ENCODE assay signal across 9 mouse cellular contexts in the genomic region with DNA sequence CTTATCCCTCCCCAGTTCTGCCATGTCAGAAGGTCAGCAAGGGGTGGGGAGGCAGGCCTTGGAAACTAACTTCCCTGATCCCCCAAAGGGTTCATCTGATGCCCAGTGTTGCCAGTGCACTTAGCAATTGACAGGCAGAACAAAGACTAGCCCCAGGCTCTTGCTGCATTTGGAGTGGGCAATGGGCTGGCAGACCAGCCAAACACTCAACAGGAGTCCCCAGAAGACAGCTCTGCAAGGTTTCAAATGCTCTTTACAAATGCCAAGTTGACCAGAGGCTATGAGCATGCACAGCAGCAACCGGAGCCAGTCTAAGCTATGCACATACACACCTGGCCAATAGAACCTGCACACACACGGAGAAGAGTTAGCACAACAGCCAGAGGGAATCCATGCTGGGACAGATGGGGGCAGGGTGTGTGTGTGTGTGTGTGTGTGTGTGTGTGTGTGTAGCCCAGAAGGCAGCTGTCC. TPM values are rescaled to one million over a fixed set of nuclear protein-coding genes. Genes with fewer than 3 reads are reported as not detected.
A peak's percentile ranks its signal among the peaks of the same experiment; 100 is the strongest.
DNase-seq lines count a peak whose midpoint lies in the region; ATAC-seq lines count a peak whose summit lies in the region.
"Had no signal": no experiment of that assay in that cellular context is flagged by ENCODE, and none has a peak within 500 bp of the region (broad histone marks: within the 10 kb centered on the region; RNA-seq: fewer than 3 reads in every experiment).

No protein-coding gene starts in this region.

- peaks cover 32% of the 10 kb centered on the region for H3K4me1 ChIP-seq in hindbrain, embryonic 15.5 days (replicated peaks)
- no peaks in the 10 kb centered on the region for H3K4me1 ChIP-seq in hindbrain, embryonic 11.5 days (replicated peaks; ENCODE audit: control insufficient read depth, insufficient read depth, low read length)
- peaks cover 23% of the 10 kb centered on the region for H3K4me1 ChIP-seq in limb, embryonic 13.5 days

- H3K9ac ChIP-seq in hindbrain, embryonic 15.5 days: no peak overlapping the region
- no peak overlapping the region for H3K9ac ChIP-seq in hindbrain, embryonic 11.5 days (ENCODE audit: low read depth, low read length)
- H3K9ac ChIP-seq in limb, embryonic 13.5 days: no peak overlapping the region
- H3K9ac ChIP-seq: liver, embryonic 15.5 days had no signal

- peak overlapping the region; percentile 68 for H3K27ac ChIP-seq in hindbrain, embryonic 15.5 days (replicated peaks)
- no peak overlapping the region for H3K27ac ChIP-seq in hindbrain, embryonic 11.5 days (ENCODE audit: low read depth, low read length)
- peak overlapping the region; percentile 87 for H3K27ac ChIP-seq in limb, embryonic 13.5 days
- H3K27ac ChIP-seq: liver, embryonic 15.5 days had no signal

- H3K4me3 ChIP-seq in hindbrain, embryonic 15.5 days: no peak overlapping the region
- no peak overlapping the region for H3K4me3 ChIP-seq in hindbrain, embryonic 11.5 days (ENCODE audit: low read depth, low read length)
- H3K4me3 ChIP-seq in limb, embryonic 13.5 days: no peak overlapping the region
- H3K4me3 ChIP-seq: liver, embryonic 15.5 days had no signal

- peak; percentile 7 for DNase-seq in adrenal gland, postnatal 10 days
- DNase-seq in adrenal gland, adult 2 months: no peak
- DNase-seq in hindbrain, embryonic 11.5 days (ENCODE audit: low spot score): no peak
- peak; percentile 32 to 34 for DNase-seq in cerebellum, postnatal 25 days
- DNase-seq in thymus, postnatal 14 days: no peak
- no peak for DNase-seq in adipocyte (ENCODE audit: low spot score)

- H3K4me2 ChIP-seq in hindbrain, embryonic 15.5 days: no peak overlapping the region
- H3K4me2 ChIP-seq in hindbrain, embryonic 11.5 days (replicated peaks; ENCODE audit: low read depth, low read length): no peak overlapping the region
- peak overlapping the region; percentile 28; the same call in 1 of the 2 replicates for H3K4me2 ChIP-seq in limb, embryonic 13.5 days (replicated peaks)
- H3K4me2 ChIP-seq: liver, embryonic 15.5 days had no signal

- no peaks in the 10 kb centered on the region for H3K36me3 ChIP-seq in hindbrain, embryonic 15.5 days
- H3K36me3 ChIP-seq in hindbrain, embryonic 11.5 days (ENCODE audit: control insufficient read depth, insufficient read depth, low read length): no peaks in the 10 kb centered on the region
- H3K36me3 ChIP-seq in limb, embryonic 13.5 days: no peaks in the 10 kb centered on the region
- H3K36me3 ChIP-seq: liver, embryonic 15.5 days had no signal

- no peaks in the 10 kb centered on the region for H3K27me3 ChIP-seq in hindbrain, embryonic 15.5 days
- no peaks in the 10 kb centered on the region for H3K27me3 ChIP-seq in hindbrain, embryonic 11.5 days (ENCODE audit: control insufficient read depth, insufficient read depth, low read length)
- H3K27me3 ChIP-seq in limb, embryonic 13.5 days: no peaks in the 10 kb centered on the region
- H3K27me3 ChIP-seq: liver, embryonic 15.5 days had no signal

- WGBS in hindbrain, embryonic 15.5 days: 56% methylated on average over 2 of the region's 2 CpGs
- WGBS in hindbrain, embryonic 11.5 days: 84% methylated on average over 2 of the region's 2 CpGs
- 69% methylated on average over 2 of the region's 2 CpGs for whole genome bisulfite sequencing in limb, embryonic 13.5 days

- no peaks in the 10 kb centered on the region for H3K9me3 ChIP-seq in hindbrain, embryonic 15.5 days
- H3K9me3 ChIP-seq in hindbrain, embryonic 11.5 days (ENCODE audit: control insufficient read depth, low read length): no peaks in the 10 kb centered on the region
- 0 out of 2 replicates have a peak, but pooled peaks cover 4% of the 10 kb centered on the region for H3K9me3 ChIP-seq in limb, embryonic 13.5 days
- H3K9me3 ChIP-seq: liver, embryonic 15.5 days had no signal

- ATAC-seq in hindbrain, embryonic 15.5 days (ENCODE audit: low FRiP score, low read depth): peak; percentile 55
- no peak for ATAC-seq in hindbrain, embryonic 11.5 days (ENCODE audit: low FRiP score)
- no peak for ATAC-seq in limb, embryonic 13.5 days (ENCODE audit: low FRiP score, low read depth)

RNA-seq across cellular contexts. Expression of gene Mgat4a, which starts 27.8 kb away (rescaled TPM):
- 10 to 100 TPM in 1 of 2 experiments, 1 to 10 TPM in 1; 9.7 to 11.4 TPM for total RNA-seq in adrenal gland, postnatal 10 days (2021)
- total RNA-seq in adrenal gland, adult 2 months (2021): 1 to 10 TPM; 5.5 to 9.0 TPM
- polyA plus RNA-seq in adrenal gland, adult 2 months (2012; rRNA removed): 1.4 and 1.6 TPM in 2 replicates
- polyA plus RNA-seq in hindbrain, embryonic 15.5 days (2015; fragmentation: Nextera tagmentation; extraction: Ambion mirVana): 9.3 and 12.6 TPM in 2 replicates
- polyA plus RNA-seq in hindbrain, embryonic 11.5 days (2014; fragmentation: Nextera tagmentation; extraction: Ambion mirVana): 4.4 and 8.7 TPM in 2 replicates
- polyA plus RNA-seq in limb, embryonic 13.5 days (2015; fragmentation: Nextera tagmentation; extraction: Ambion mirVana): 4.4 and 5.7 TPM in 2 replicates

Comparison
In these comparisons a context has a peak if more than half of its experiments do, and no peak if none do; other contexts are left out.
1. DNase-seq: peak in adrenal gland, postnatal 10 days (single experiment) and cerebellum, postnatal 25 days (2 of 2); none in adrenal gland, adult 2 months (single experiment), hindbrain, embryonic 11.5 days (single experiment), thymus, postnatal 14 days (single experiment) and adipocyte (single experiment).